Mouse (Mus musculus) kidney, adult 2 months (tissue): ENCODE measurements around the gene Cysrt1.

Source experiments
- CTCF ChIP-seq: fragments of 200-500 bp; conservative IDR thresholded peaks from 2 replicates; pipeline ENCODE4 v1.5.1; 2011; ENCODE audit warnings: low read depth, mild to moderate bottlenecking, control low read depth, low read length, moderate library complexity, mixed read lengths; ENCODE audit not compliant: insufficient read depth, insufficient read length
- POLR2A ChIP-seq: fragments of 200-500 bp; IDR thresholded peaks from one replicate; pipeline ENCODE4 v1.6.1; 2011; ENCODE audit warnings: low read depth, low read length, control low read depth

GRCm38 (mm10) chr2:25240723-25241437 lies 1.4 kb downstream of the Cysrt1 start:
- TF ChIP-seq POLR2A (no peak), CTCF (no peak)
